Mouse (Mus musculus) limb, embryonic 11.5 days (tissue): ENCODE results near the gene Ppm1b. TPM values are rescaled to one million over a fixed set of nuclear protein-coding genes. Genes with fewer than 3 reads are reported as not detected.
A peak's percentile ranks its signal among the peaks of the same experiment; 100 is the strongest.

Experiments used
- ATAC-seq: fragments of 200-750 bp; cut with Nextera tagmentation; 2 replicates; pipeline ENCODE4 v1.8.0; 2017; ENCODE audit warnings: low read depth; ENCODE audit not compliant: insufficient number of reproducible peaks, low FRiP score, low TSS enrichment
- DNase-seq: peaks from one replicate; pipeline ENCODE4 v3.0.0-alpha.2; 2015; ENCODE audit warnings: low spot score
- H3K27ac ChIP-seq: fragments of 300-500 bp; sonication (generic); replicated peaks from 2 replicates; pipeline ENCODE4 v1.5.1; 2014; ENCODE audit warnings: low read depth, mild to moderate bottlenecking, low read length
- H3K27me3 ChIP-seq: fragments of 300-500 bp; sonication (generic); 2 replicates; pipeline ENCODE4 v1.6.1; 2014; ENCODE audit warnings: mild to moderate bottlenecking, low read length, mixed read lengths; ENCODE audit not compliant: control insufficient read depth, insufficient read depth
- H3K36me3 ChIP-seq: fragments of 300-500 bp; sonication (generic); 2 replicates; pipeline ENCODE4 v1.6.1; 2014; ENCODE audit warnings: mild to moderate bottlenecking, low read length, moderate library complexity, mixed read lengths; ENCODE audit not compliant: control insufficient read depth, insufficient read depth
- H3K4me1 ChIP-seq: fragments of 300-500 bp; sonication (generic); 2 replicates; pipeline ENCODE4 v1.6.1; 2014; ENCODE audit warnings: low read length, mixed read lengths; ENCODE audit not compliant: control insufficient read depth, insufficient read depth
- H3K4me2 ChIP-seq: fragments of 300-500 bp; sonication (generic); 2 replicates; pipeline ENCODE4 v1.6.1; 2014; ENCODE audit warnings: low read depth, mild to moderate bottlenecking, moderate library complexity; ENCODE audit not compliant: severe bottlenecking
- H3K4me3 ChIP-seq: fragments of 300-500 bp; sonication (generic); 2 replicates; pipeline ENCODE4 v1.5.1; 2014; ENCODE audit warnings: low read depth, low read length
- H3K9ac ChIP-seq: fragments of 300-500 bp; sonication (generic); 2 replicates; pipeline ENCODE4 v1.6.1; 2014; ENCODE audit warnings: mild to moderate bottlenecking, low read length
- H3K9me3 ChIP-seq: fragments of 300-500 bp; sonication (generic); 2 replicates; pipeline ENCODE4 v1.6.1; 2016; ENCODE audit warnings: low read length; ENCODE audit not compliant: control insufficient read depth
- WGBS: fragments of 180-500 bp; shearing (Covaris S2); extraction: QIAGEN DNeasy Blood & Tissue Kit; methylation state at CpG from one replicate; pipeline ENCODE4 v1.1.7; 2014; 5-methylcytosine and 5-hydroxymethylcytosine counted together
- polyA plus RNA-seq: library from polyadenylated mRNA; unstranded; fragments of >200 nt; fragmentation: Nextera tagmentation; extraction: Ambion mirVana; gene quantifications from 2 replicates; pipeline ENCODE4 v1.2.1, GENCODE M21; 2014

Gene Ppm1b
- polyA plus RNA-seq, 1 experiment from 2014 or later: 81.6 TPM

GRCm38 (mm10) chr17:85020343-85020742, 63.8 kb downstream of the Ppm1b start:
- no peak overlapping the region for H3K4me3 ChIP-seq
- WGBS: 84% methylated on average over 3 of the region's 3 CpGs
- no peak overlapping the region for H3K4me2 ChIP-seq
- H3K9ac ChIP-seq: no peak overlapping the region
- no peak for DNase-seq
- no peaks in the 10 kb centered on the region for H3K4me1 ChIP-seq
- no peaks in the 10 kb centered on the region for H3K27me3 ChIP-seq
- no peaks in the 10 kb centered on the region for H3K36me3 ChIP-seq
- no peak for ATAC-seq
- H3K9me3 ChIP-seq: no peaks in the 10 kb centered on the region
- no peak overlapping the region for H3K27ac ChIP-seq

- H3K9me3 ChIP-seq: no peaks in the 10 kb centered on the region
- ATAC-seq (no peak), DNase-seq (peak; percentile 70)
- no peaks in the 10 kb centered on the region for H3K4me1 ChIP-seq
- no peak overlapping the region for H3K27ac ChIP-seq
- no peaks in the 10 kb centered on the region for H3K27me3 ChIP-seq
- no peak overlapping the region for H3K9ac ChIP-seq
- no peak overlapping the region for H3K4me2 ChIP-seq
- H3K4me3 ChIP-seq: no peak overlapping the region
- no peaks in the 10 kb centered on the region for H3K36me3 ChIP-seq
- 76% methylated on average over 22 of the region's 22 CpGs for WGBS
Measured at GRCm38 (mm10) chr17:85023247-85024167, 67.0 kb downstream of the Ppm1b start.

GRCm38 (mm10) chr17:85024237-85024636, 67.7 kb downstream of the Ppm1b start:
- Histone ChIP-seq H3K36me3 (no peaks in the 10 kb centered on the region), H3K27me3 (no peaks in the 10 kb centered on the region), H3K4me3 (no peak overlapping the region), H3K4me2 (no peak overlapping the region), H3K9me3 (no peaks in the 10 kb centered on the region), H3K4me1 (no peaks in the 10 kb centered on the region), H3K9ac (no peak overlapping the region), H3K27ac (no peak overlapping the region)
- 88% methylated on average over 8 of the region's 8 CpGs for WGBS
- DNase-seq (no peak), ATAC-seq (no peak)

- no peak overlapping the region for H3K27ac ChIP-seq
- no peak for DNase-seq
- H3K4me2 ChIP-seq: no peak overlapping the region
- no peaks in the 10 kb centered on the region for H3K9me3 ChIP-seq
- H3K36me3 ChIP-seq: no peaks in the 10 kb centered on the region
- ATAC-seq: no peak
- no peaks in the 10 kb centered on the region for H3K4me1 ChIP-seq
- no peak overlapping the region for H3K9ac ChIP-seq
- 92% methylated on average over 6 of the region's 6 CpGs for WGBS
- H3K27me3 ChIP-seq: no peaks in the 10 kb centered on the region
- no peak overlapping the region for H3K4me3 ChIP-seq
Measured at GRCm38 (mm10) chr17:85025151-85025550, 68.6 kb downstream of the Ppm1b start.

- 92% methylated on average over 6 of the region's 6 CpGs for WGBS
- Histone ChIP-seq H3K27ac (no peak overlapping the region), H3K4me3 (no peak overlapping the region), H3K9ac (no peak overlapping the region), H3K4me2 (no peak overlapping the region), H3K4me1 (no peaks in the 10 kb centered on the region), H3K27me3 (no peaks in the 10 kb centered on the region), H3K36me3 (no peaks in the 10 kb centered on the region), H3K9me3 (no peaks in the 10 kb centered on the region)
- ATAC-seq (no peak), DNase-seq (no peak)
Measured at GRCm38 (mm10) chr17:85026436-85026835, 69.9 kb downstream of the Ppm1b start.

- Histone ChIP-seq H3K36me3 (no peaks in the 10 kb centered on the region), H3K9me3 (no peaks in the 10 kb centered on the region), H3K27ac (no peak overlapping the region), H3K27me3 (no peaks in the 10 kb centered on the region), H3K9ac (no peak overlapping the region), H3K4me3 (no peak overlapping the region), H3K4me1 (no peaks in the 10 kb centered on the region), H3K4me2 (no peak overlapping the region)
- WGBS: 85% methylated on average over 3 of the region's 3 CpGs
- ATAC-seq: no peak
- DNase-seq: no peak
Measured at GRCm38 (mm10) chr17:85027247-85027646, 70.7 kb downstream of the Ppm1b start.

GRCm38 (mm10) chr17:85028093-85028739, 71.7 kb downstream of the Ppm1b start, which contains the start of gene Slc3a1:
Gene Slc3a1, plus strand, starts transcription at chr17:85028376.
- H3K27me3 ChIP-seq: no peaks in the 10 kb centered on the region
- H3K4me3 ChIP-seq: no peak within 1 kb of the TSS
- H3K27ac ChIP-seq: no peak within 1 kb of the TSS
- H3K9me3 ChIP-seq: no peaks in the 10 kb centered on the region
- 95% methylated on average over 20 of the region's 20 CpGs for WGBS
- DNase-seq (no peak), ATAC-seq (no peak)
- no peak within 1 kb of the TSS for H3K9ac ChIP-seq
- H3K4me2 ChIP-seq: no peak within 1 kb of the TSS
- H3K4me1 ChIP-seq: no peaks in the 10 kb centered on the region
- no peaks in the 10 kb centered on the region for H3K36me3 ChIP-seq

- Histone ChIP-seq H3K4me3 (no peak overlapping the region), H3K27ac (no peak overlapping the region), H3K4me2 (no peak overlapping the region), H3K4me1 (no peaks in the 10 kb centered on the region), H3K9me3 (no peaks in the 10 kb centered on the region), H3K9ac (no peak overlapping the region), H3K36me3 (no peaks in the 10 kb centered on the region), H3K27me3 (no peaks in the 10 kb centered on the region)
- 92% methylated on average over 10 of the region's 10 CpGs for WGBS
- DNase-seq (no peak), ATAC-seq (no peak)
Measured at GRCm38 (mm10) chr17:85028797-85029196, 72.3 kb downstream of the Ppm1b start.
